Mouse (Mus musculus) heart, adult 2 months (tissue): ENCODE data around the gene Ppm1n. TPM values are rescaled to one million over a fixed set of nuclear protein-coding genes. Genes with fewer than 3 reads are reported as not detected.
"Not testable (repeated sequence)": the region's sequence is repeated elsewhere in the genome, so short reads cannot be mapped to it uniquely, and the experiment has no call there.

ENCODE experiments used
- DNase-seq, 2 experiments: peaks; one replicate each; pipeline ENCODE4 v3.0.0; 2021
- H3K27ac ChIP-seq: fragments of 200-600 bp; 2 replicates; pipeline ENCODE4 v1.8.1; 2022
- H3K27me3 ChIP-seq: fragments of 200-500 bp; 2 replicates; pipeline ENCODE4 v1.6.1; 2012; ENCODE audit warnings: mild to moderate bottlenecking, low read length, inconsistent platforms, mixed read lengths; ENCODE audit not compliant: control insufficient read depth, insufficient read depth
- H3K36me3 ChIP-seq: fragments of 200-500 bp; 2 replicates; pipeline ENCODE4 v1.6.1; 2012; ENCODE audit warnings: low read length, inconsistent platforms; ENCODE audit not compliant: control insufficient read depth, insufficient read depth
- H3K4me1 ChIP-seq: fragments of 200-500 bp; 2 replicates; pipeline ENCODE4 v1.6.1; 2011; ENCODE audit warnings: low read length; ENCODE audit not compliant: control insufficient read depth, insufficient read depth
- H3K4me3 ChIP-seq: fragments of 200-600 bp; 2 replicates; pipeline ENCODE4 v1.8.1; 2022
- H3K79me2 ChIP-seq: fragments of 200-500 bp; replicated peaks from 2 replicates; pipeline ENCODE4 v1.6.1; 2012; ENCODE audit warnings: mild to moderate bottlenecking, inconsistent platforms, low read length, moderate library complexity, mixed read lengths; ENCODE audit not compliant: control insufficient read depth, insufficient read depth
- H3K9ac ChIP-seq: fragments of 200-500 bp; 2 replicates; pipeline ENCODE4 v1.6.1; 2012; ENCODE audit warnings: low read depth, mild to moderate bottlenecking, control low read depth, inconsistent platforms, low read length, mixed read lengths
- CTCF ChIP-seq: fragments of 200-600 bp; IDR thresholded peaks from 2 replicates; pipeline ENCODE4 v1.8.1; 2022; ENCODE audit warnings: antibody characterized with exemption, mild to moderate bottlenecking, moderate library complexity
- EP300 ChIP-seq: fragments of 200-500 bp; IDR thresholded peaks from 2 replicates; pipeline ENCODE4 v1.6.1; 2011; ENCODE audit warnings: low read depth, low read length, control low read depth; ENCODE audit not compliant: insufficient read depth
- POLR2A ChIP-seq: fragments of 200-500 bp; IDR thresholded peaks from 2 replicates; pipeline ENCODE4 v1.6.1; 2011; ENCODE audit warnings: mild to moderate bottlenecking, low read depth, low read length, control low read depth; ENCODE audit not compliant: insufficient read depth
- WGBS: fragments of 180-500 bp; shearing (Covaris S2); methylation state at CpG from one replicate; pipeline ENCODE4 v1.1.7; 2018; 5-methylcytosine and 5-hydroxymethylcytosine counted together
- intact Hi-C: fragments of 180-260 bp; cut with DNase I; formaldehyde crosslinking; loops from one replicate; pipeline ENCODE4 v1.15.1; 2025
- polyA plus RNA-seq: library from polyadenylated mRNA; depleted of rRNA; stranded (reverse); fragments of >200 nt; gene quantifications from 2 replicates; pipeline ENCODE4 v1.2.3, GENCODE M21; 2012
- total RNA-seq, 2 experiments: library from RNA; stranded (reverse); gene quantifications; 2 replicates each; pipeline ENCODE4 v1.2.3; 2021

Gene Ppm1n
- total and polyA plus RNA-seq, 3 experiments: 0.21 to 0.33 TPM; not detected in 1

- intact Hi-C loops: loop anchor here (2.0 kb wide), 1 partner anchor 104 kb away; no protein-coding TSS in a partner anchor
- Histone ChIP-seq H3K27me3 (peaks cover 9% of the 10 kb centered on the region), H3K9ac (peak overlapping the region; percentile 41; the same call in 1 of the 2 replicates), H3K27ac (no peak overlapping the region), H3K79me2 (no peaks in the 10 kb centered on the region), H3K36me3 (no peaks in the 10 kb centered on the region), H3K4me3 (peak overlapping the region; percentile 45), H3K4me1 (no peaks in the 10 kb centered on the region)
- no peak for TF ChIP-seq EP300
- no peak for TF ChIP-seq POLR2A
- no peak for TF ChIP-seq CTCF
- DNase-seq: peak in 1 of 2 experiments; percentile 76
- WGBS: 1% methylated on average over 34 of the region's 35 CpGs
Measured at GRCm38 (mm10) chr7:19282791-19283405, 3.0 kb upstream of the Ppm1n start.

GRCm38 (mm10) chr7:19282385-19282784, 2.5 kb upstream of the Ppm1n start, which contains the start of gene Rtn2:
TSS of gene Rtn2 (plus strand) at chr7:19282624.
- Histone ChIP-seq H3K4me3 (peak within 1 kb of the TSS; percentile 45), H3K36me3 (no peaks in the 10 kb centered on the region), H3K27me3 (peaks cover 9% of the 10 kb centered on the region), H3K4me1 (no peaks in the 10 kb centered on the region), H3K79me2 (no peaks in the 10 kb centered on the region), H3K9ac (peak within 1 kb of the TSS; percentile 41; the same call in 1 of the 2 replicates), H3K27ac (no peak within 1 kb of the TSS)
- WGBS: under 1% methylated on average over 37 of the region's 37 CpGs
- TF ChIP-seq POLR2A (no peak), EP300 (no peak), CTCF (no peak)
- intact Hi-C loops: loop anchor here (2.0 kb wide), 1 partner anchor 104 kb away; no protein-coding TSS in a partner anchor
- peak; percentile 77 to 78 for DNase-seq

- DNase-seq, H3K9ac ChIP-seq, H3K36me3 ChIP-seq, H3K27me3 ChIP-seq, H3K4me1 ChIP-seq, H3K27ac ChIP-seq, H3K4me3 ChIP-seq, H3K79me2 ChIP-seq: not testable (repeated sequence)
- peak; percentile 72 for TF ChIP-seq CTCF
- intact Hi-C loops: loop anchor here (2.0 kb wide), 2 partner anchors 43 to 103 kb away; no protein-coding TSS in a partner anchor
- 35% methylated on average over 6 of the region's 6 CpGs for WGBS
Measured at GRCm38 (mm10) chr7:19281680-19282304, 1.9 kb upstream of the Ppm1n start.

- Histone ChIP-seq H3K27me3 (peaks cover 9% of the 10 kb centered on the region), H3K4me3 (no peak overlapping the region), H3K4me1 (no peaks in the 10 kb centered on the region), H3K9ac (no peak overlapping the region), H3K36me3 (no peaks in the 10 kb centered on the region), H3K27ac (no peak overlapping the region), H3K79me2 (no peaks in the 10 kb centered on the region)
- no peak for TF ChIP-seq CTCF
- no peak for TF ChIP-seq EP300
- TF ChIP-seq POLR2A: no peak
- no peak for DNase-seq
- WGBS: 4% methylated on average over 34 of the region's 34 CpGs
- intact Hi-C loops: no loop called here
Measured at GRCm38 (mm10) chr7:19279052-19279451, 812 bp downstream of the Ppm1n start.

- Histone ChIP-seq H3K79me2 (no peaks in the 10 kb centered on the region), H3K9ac (no peak overlapping the region), H3K36me3 (no peaks in the 10 kb centered on the region), H3K27ac (no peak overlapping the region), H3K4me1 (no peaks in the 10 kb centered on the region), H3K4me3 (no peak overlapping the region), H3K27me3 (peaks cover 9% of the 10 kb centered on the region)
- 49% methylated on average over 4 of the region's 4 CpGs for WGBS
- no peak for DNase-seq
- TF ChIP-seq EP300: no peak
- TF ChIP-seq CTCF: peak; percentile 60
- intact Hi-C loops: no loop called here
Measured at GRCm38 (mm10) chr7:19276253-19276652, 3.6 kb downstream of the Ppm1n start.

- WGBS: 1% methylated on average over 36 of the region's 36 CpGs
Measured at GRCm38 (mm10) chr7:19272173-19272764, 7.6 kb downstream of the Ppm1n start.

More at GRCm38 (mm10) chr7:19272173-19272764, 7.6 kb downstream of the Ppm1n start:
- peak overlapping the region; percentile 90 for H3K27ac ChIP-seq
- peaks cover 3% of the 10 kb centered on the region for H3K79me2 ChIP-seq
- H3K36me3 ChIP-seq: peaks cover 5% of the 10 kb centered on the region; the same call in 1 of the 2 replicates
- TF ChIP-seq POLR2A (no peak), EP300 (no peak), CTCF (no peak)
- H3K9ac ChIP-seq: peak overlapping the region; percentile 93
- H3K4me1 ChIP-seq: peaks cover 11% of the 10 kb centered on the region
- intact Hi-C loops: loop anchor here (5.0 kb wide), 1 partner anchor 60 kb away; the partner anchor contains the start of gene Gpr4
- no peaks in the 10 kb centered on the region for H3K27me3 ChIP-seq
- DNase-seq: peak; percentile 77 to 80
- peak overlapping the region; percentile 65 for H3K4me3 ChIP-seq
